Mouse (Mus musculus): ENCODE data around the gene Zfp536.
"Not testable (repeated sequence)": the region's sequence is repeated elsewhere in the genome, so short reads cannot be mapped to it uniquely, and the experiment has no call there.

Zfp536 gene

GRCm38 (mm10) chr7:37686366-37686765 is 87.1 kb downstream of the Zfp536 start:
- DNase-seq: no peak

- no peak for DNase-seq
Observed at GRCm38 (mm10) chr7:37685247-37685646, 88.2 kb downstream of the Zfp536 start.

GRCm38 (mm10) chr7:37681335-37681734 is 92.1 kb downstream of the Zfp536 start:
- no peak for DNase-seq

GRCm38 (mm10) chr7:37663676-37664365 is 109.6 kb downstream of the Zfp536 start:
- no peak for DNase-seq

- no peak for DNase-seq
Observed at GRCm38 (mm10) chr7:37648671-37649070, 124.8 kb downstream of the Zfp536 start.

- no peak for DNase-seq
Observed at GRCm38 (mm10) chr7:37647917-37648615, 125.4 kb downstream of the Zfp536 start.

GRCm38 (mm10) chr7:37639740-37640397 is 133.6 kb downstream of the Zfp536 start:
- DNase-seq: peak; percentile 64

- no peak for DNase-seq
Observed at GRCm38 (mm10) chr7:37634812-37635211, 138.6 kb downstream of the Zfp536 start.

- no peak for DNase-seq
Observed at GRCm38 (mm10) chr7:37630410-37630809, 143.0 kb downstream of the Zfp536 start.

- peak; percentile 68 for DNase-seq
Observed at GRCm38 (mm10) chr7:37627897-37628510, 145.4 kb downstream of the Zfp536 start.

GRCm38 (mm10) chr7:37625758-37626157 is 147.7 kb downstream of the Zfp536 start:
- peak; percentile 34 for DNase-seq

- DNase-seq: peak; percentile 84
Observed at GRCm38 (mm10) chr7:37624759-37625340, 148.6 kb downstream of the Zfp536 start.

GRCm38 (mm10) chr7:37623903-37624758 is 149.3 kb downstream of the Zfp536 start:
- DNase-seq: peak; percentile 93

GRCm38 (mm10) chr7:37619254-37619653 is 154.2 kb downstream of the Zfp536 start:
- DNase-seq: peak; percentile 70

GRCm38 (mm10) chr7:37617880-37618279 is 155.6 kb downstream of the Zfp536 start:
- no peak for DNase-seq

GRCm38 (mm10) chr7:37615932-37616331 is 157.5 kb downstream of the Zfp536 start:
- DNase-seq: no peak

- no peak for DNase-seq
Observed at GRCm38 (mm10) chr7:37614381-37614780, 159.1 kb downstream of the Zfp536 start.

GRCm38 (mm10) chr7:37608556-37608955 is 164.9 kb downstream of the Zfp536 start:
- DNase-seq: no peak

- DNase-seq: no peak
Observed at GRCm38 (mm10) chr7:37607906-37608305, 165.5 kb downstream of the Zfp536 start.

GRCm38 (mm10) chr7:37606472-37606871 is 167.0 kb downstream of the Zfp536 start:
- no peak for DNase-seq

GRCm38 (mm10) chr7:37603525-37603909 is 169.9 kb downstream of the Zfp536 start:
- not testable (repeated sequence) for DNase-seq
